Mouse (Mus musculus): Measurements from ENCODE around the gene Fbxl3. TPM values are rescaled to one million over a fixed set of nuclear protein-coding genes. Genes with fewer than 3 reads are reported as not detected.

Gene Fbxl3
- polyA plus RNA-seq, 1 experiment = 78.8 TPM

DNA sequence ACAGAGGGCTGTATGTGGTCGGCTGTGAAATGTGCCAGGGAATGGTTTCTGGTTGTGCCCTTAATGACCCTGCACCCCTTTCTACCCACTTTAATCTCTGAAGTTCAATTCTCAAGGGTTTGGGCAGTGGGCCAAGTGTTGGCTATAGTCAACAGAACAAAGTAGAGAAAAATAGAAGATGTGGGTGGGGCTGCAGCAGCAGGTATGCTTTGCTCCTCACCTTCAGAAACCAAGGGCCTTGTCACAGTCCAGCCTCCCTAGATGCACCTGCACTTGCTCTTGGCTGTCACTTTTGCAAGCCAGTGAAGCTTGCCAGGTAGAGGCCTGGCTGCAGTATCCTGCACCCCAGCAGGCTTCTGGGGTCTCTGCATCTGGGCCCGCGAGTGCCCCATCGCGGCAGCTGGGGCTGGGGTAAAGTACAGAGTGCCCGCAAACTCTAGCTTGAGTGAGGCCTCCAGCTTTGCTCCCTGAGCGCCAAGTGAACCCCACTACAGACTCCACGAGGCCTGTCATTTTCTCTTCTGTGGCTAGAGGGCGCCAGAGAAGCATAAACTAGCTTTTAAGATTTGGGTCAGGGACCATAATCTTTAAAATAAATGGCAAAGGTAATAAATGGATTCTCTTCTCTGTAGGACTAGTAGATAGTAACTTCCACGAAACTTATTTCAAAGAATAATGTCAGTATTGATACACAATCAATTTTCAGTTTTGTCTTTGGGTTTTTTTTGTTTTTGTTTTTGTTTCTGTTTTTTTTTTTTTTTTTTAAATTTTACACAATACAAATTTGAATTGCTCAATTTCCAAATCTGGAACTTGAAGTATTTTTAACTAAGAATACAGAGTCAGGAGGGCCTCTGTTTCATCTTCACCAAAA lies 33.8 kb downstream of the Fbxl3 start:
- peak; percentile 73 for DNase-seq (ENCODE audit: low read depth)
- TF ChIP-seq CTCF (IDR thresholded peaks at IDR 0.05; ENCODE audit: borderline replicate concordance, extremely low read depth, insufficient read depth, insufficient read length) (peak; percentile 76), POLR2A (IDR thresholded peaks at IDR 0.05; ENCODE audit: borderline replicate concordance, extremely low read depth, insufficient read depth, insufficient read length, poor library complexity, severe bottlenecking) (no peak)

DNA sequence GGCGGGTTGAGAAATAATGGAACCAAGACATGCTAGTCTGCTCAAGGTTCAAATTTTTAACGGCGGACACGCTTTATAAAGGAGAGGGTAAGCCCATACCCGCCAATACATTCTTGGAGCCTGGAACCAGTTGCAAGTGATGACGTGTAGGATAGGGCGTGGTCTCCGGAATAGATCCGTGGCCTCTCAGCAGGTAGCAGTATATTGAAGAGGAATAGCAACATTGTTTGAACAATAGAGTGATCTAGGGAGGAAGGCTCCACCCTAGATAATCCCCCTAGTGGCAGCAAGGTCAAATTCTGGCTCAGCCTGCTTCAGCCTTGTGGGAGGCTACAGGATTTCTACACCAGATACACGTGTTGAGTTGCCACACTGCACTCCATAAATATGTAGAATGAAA lies 39.9 kb downstream of the Fbxl3 start:
- TF ChIP-seq POLR2A (IDR thresholded peaks at IDR 0.05; ENCODE audit: borderline replicate concordance, extremely low read depth, insufficient read depth, insufficient read length, poor library complexity, severe bottlenecking) (no peak), CTCF (IDR thresholded peaks at IDR 0.05; ENCODE audit: borderline replicate concordance, extremely low read depth, insufficient read depth, insufficient read length) (no peak)
- no peak for DNase-seq (ENCODE audit: low read depth)

DNA sequence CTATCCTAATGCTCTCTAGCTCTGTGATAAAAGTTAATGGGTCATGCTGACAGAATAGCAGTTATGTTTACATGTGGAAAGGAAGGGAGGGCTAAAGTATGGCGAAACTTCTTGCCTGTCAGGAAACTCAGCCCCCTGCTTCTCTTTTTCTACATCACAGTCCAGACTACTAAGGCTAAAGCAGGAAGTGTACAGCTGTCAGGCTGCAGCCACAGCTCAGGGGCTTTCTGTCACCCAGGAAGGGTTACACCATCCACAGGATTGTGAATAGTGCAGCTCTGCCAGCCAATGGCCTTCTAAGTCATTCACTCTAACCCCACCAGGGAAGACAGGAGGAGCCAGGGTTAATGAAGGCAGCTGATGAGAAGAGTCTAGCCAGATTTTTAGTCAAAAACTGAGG lies 40.4 kb downstream of the Fbxl3 start:
- DNase-seq (ENCODE audit: low read depth) = no peak
- no peak for TF ChIP-seq CTCF (IDR thresholded peaks at IDR 0.05; ENCODE audit: borderline replicate concordance, extremely low read depth, insufficient read depth, insufficient read length)
- TF ChIP-seq POLR2A (IDR thresholded peaks at IDR 0.05; ENCODE audit: borderline replicate concordance, extremely low read depth, insufficient read depth, insufficient read length, poor library complexity, severe bottlenecking) = no peak

DNA sequence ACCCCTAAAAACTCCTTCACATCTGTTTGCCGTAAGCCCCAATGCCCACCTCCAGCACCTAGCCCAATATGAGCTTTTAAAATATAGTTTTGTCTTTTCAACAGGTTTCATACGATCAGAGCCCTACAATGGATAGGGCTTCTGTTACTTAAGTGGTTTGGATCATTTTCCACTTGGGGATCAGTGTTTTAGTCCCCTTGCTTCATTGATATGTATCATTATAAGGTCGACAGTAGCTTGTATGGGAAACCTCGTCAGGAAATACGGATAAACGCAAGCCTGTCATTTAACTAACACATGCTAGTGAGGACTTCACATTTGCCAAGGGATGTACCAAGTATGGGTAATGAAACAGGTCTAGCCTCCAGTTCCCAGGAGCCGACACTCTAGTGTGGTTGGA lies 42.8 kb downstream of the Fbxl3 start:
- no peak for TF ChIP-seq POLR2A (IDR thresholded peaks at IDR 0.05; ENCODE audit: borderline replicate concordance, extremely low read depth, insufficient read depth, insufficient read length, poor library complexity, severe bottlenecking)
- TF ChIP-seq CTCF (IDR thresholded peaks at IDR 0.05; ENCODE audit: borderline replicate concordance, extremely low read depth, insufficient read depth, insufficient read length) = no peak
- no peak for DNase-seq (ENCODE audit: low read depth)

DNA sequence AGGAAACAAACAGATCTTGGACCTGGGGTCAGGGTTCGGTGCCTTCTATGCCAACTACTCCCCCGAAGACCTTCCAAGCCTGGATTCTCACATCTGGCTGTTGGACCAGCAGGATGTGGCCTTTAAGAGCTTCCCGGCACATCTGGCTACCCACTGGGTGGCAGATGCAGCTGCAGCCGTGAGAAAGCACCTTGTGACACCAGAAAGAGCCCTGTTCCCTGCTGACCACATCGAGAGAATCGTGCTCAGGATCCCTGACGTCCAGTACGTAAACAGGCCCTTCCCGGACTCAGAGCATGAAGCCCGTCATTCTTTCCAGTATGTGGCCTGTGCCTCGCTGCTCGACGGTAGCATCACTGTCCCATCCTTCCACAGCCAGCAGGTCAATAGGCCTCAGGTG lies 44.6 kb downstream of the Fbxl3 start:
- no peak for DNase-seq (ENCODE audit: low read depth)
- no peak for TF ChIP-seq CTCF (IDR thresholded peaks at IDR 0.05; ENCODE audit: borderline replicate concordance, extremely low read depth, insufficient read depth, insufficient read length)
- TF ChIP-seq POLR2A (IDR thresholded peaks at IDR 0.05; ENCODE audit: borderline replicate concordance, extremely low read depth, insufficient read depth, insufficient read length, poor library complexity, severe bottlenecking) = no peak

DNA sequence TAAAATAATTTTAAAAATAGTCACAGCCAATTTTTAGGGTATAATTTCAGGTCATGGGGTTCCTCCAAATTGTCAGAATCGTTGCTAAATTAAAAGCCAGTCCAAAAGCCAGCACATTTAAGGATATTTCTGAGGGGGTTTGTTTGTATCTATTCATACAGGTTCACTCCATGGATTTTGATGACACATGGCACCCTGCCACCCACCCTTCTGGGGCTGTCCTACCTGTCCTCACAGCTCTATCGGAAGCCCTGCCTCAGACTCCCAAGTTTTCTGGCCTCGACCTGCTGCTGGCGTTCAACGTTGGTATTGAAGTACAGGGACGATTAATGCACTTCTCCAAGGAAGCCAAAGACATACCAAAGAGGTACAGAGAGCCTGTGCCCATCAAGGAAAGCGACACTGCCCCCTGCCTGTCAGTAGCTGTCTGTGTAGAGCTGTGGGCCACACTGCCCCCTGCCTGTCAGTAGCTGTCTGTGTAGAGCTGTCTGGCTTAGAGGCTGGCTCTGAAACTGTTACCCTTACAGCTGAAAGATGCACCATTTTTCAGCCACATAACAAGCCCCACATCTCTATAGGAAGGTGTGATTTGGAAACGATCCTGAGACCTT lies 48.1 kb downstream of the Fbxl3 start:
- TF ChIP-seq POLR2A (IDR thresholded peaks at IDR 0.05; ENCODE audit: borderline replicate concordance, extremely low read depth, insufficient read depth, insufficient read length, poor library complexity, severe bottlenecking) (no peak), CTCF (IDR thresholded peaks at IDR 0.05; ENCODE audit: borderline replicate concordance, extremely low read depth, insufficient read depth, insufficient read length) (peak; percentile 87)
- DNase-seq (ENCODE audit: low read depth) = peak; percentile 78

DNA sequence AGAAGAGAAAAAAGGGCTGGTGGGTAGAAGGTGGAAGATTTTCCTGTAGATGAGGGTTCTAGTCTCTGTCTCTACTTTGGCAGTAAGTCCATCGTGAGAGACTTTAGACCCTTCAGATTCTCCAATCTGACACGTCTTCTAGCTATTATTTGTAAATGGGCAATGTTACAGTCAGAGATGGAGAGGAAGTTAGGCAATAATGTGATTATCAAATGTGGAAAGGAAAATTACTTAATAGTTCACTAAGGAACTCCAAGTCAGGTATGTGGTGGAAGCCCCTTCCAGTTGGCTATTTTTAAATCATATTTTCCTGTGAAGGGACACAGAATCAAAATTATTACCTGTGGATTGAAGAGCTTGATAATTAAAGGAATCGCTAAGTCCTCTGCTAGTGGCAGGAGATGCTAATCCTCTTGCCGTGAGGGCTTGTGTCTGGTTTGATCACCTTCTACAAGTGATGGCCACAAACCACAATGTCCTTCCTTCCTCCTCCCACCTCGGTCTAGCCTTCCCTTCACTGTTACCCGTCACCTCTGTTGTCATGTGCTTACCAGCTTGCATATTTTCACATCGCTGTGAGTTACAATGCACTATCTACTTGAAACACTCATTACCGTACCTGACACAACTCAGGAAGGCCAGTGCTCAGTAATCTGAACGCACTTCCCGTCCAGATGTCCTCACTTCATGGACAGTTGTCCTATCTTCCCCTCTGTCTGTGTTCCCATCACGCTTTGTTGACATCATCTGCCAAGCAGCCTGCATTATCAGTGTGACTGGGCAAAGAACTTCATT lies 50.9 kb downstream of the Fbxl3 start:
- DNase-seq (ENCODE audit: low read depth) = no peak
- TF ChIP-seq POLR2A (IDR thresholded peaks at IDR 0.05; ENCODE audit: borderline replicate concordance, extremely low read depth, insufficient read depth, insufficient read length, poor library complexity, severe bottlenecking) = no peak
- TF ChIP-seq CTCF (IDR thresholded peaks at IDR 0.05; ENCODE audit: borderline replicate concordance, extremely low read depth, insufficient read depth, insufficient read length) = no peak

DNA sequence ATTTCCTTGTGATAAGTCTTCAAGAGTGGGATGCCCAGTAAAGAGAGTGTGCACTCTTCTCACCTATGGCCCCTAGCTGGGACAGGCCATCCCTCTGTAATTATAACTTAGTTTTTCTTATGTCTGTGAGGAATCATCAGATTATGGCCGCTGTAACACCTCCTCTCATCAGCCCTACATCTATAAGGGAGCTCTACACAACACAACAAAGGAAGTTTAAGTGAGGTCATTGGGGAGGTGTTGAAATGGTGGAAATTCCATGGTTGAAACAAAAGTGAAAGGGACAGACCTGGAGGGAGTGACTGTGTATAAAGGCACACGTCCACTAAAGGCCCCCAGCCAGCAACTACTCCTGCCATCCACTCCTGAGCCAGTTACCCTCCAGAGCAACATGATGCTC lies 52.7 kb downstream of the Fbxl3 start, which contains the start of gene Acod1:
Gene Acod1 (plus strand): TSS at position 301 of the 400 bp plus-strand sequence.
- TF ChIP-seq POLR2A (IDR thresholded peaks at IDR 0.05; ENCODE audit: borderline replicate concordance, extremely low read depth, insufficient read depth, insufficient read length, poor library complexity, severe bottlenecking) = no peak
- DNase-seq (ENCODE audit: low read depth) = no peak

DNA sequence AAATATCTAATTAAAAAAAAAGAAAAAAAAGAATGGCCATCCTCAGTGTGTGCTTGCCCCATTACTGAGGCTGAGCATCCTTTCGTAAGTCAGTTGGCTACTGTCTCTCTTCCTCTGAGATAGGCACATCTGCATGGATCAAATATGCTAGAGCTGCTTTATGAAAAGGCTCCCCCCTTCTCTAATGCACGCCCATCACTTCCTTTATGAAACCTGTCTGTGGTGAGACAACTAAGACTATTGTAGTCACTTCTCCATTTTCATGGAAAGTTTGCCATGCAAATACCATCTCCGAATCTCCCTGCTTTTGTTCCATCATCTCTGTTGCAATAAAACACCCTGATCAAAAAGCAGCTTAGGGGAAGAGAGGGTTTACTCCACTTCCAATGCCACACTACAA lies 62.4 kb downstream of the Fbxl3 start:
- TF ChIP-seq CTCF (IDR thresholded peaks at IDR 0.05; ENCODE audit: borderline replicate concordance, extremely low read depth, insufficient read depth, insufficient read length) (no peak), POLR2A (IDR thresholded peaks at IDR 0.05; ENCODE audit: borderline replicate concordance, extremely low read depth, insufficient read depth, insufficient read length, poor library complexity, severe bottlenecking) (no peak)
- no peak for DNase-seq (ENCODE audit: low read depth)

DNA sequence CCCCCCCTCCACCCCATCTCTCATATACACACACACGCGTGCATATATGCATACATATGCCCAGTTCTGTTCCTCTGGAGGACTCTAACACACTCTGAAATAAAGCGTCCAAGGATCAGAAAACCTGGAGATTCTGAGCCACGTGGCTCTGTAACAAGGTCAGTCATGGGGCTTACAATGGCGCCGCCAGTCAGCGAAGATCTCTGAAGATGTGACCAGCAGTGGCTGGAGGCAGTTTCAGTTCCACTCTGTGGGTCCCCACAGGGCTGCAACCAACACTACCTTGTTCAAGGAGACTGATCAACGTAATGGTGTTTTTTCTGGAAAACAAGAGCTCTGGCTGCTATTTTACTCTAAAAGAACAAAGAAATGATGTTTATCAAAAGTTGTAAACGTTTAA lies 65.3 kb downstream of the Fbxl3 start:
- DNase-seq (ENCODE audit: low read depth) = no peak
- TF ChIP-seq POLR2A (IDR thresholded peaks at IDR 0.05; ENCODE audit: borderline replicate concordance, extremely low read depth, insufficient read depth, insufficient read length, poor library complexity, severe bottlenecking) (no peak), CTCF (IDR thresholded peaks at IDR 0.05; ENCODE audit: borderline replicate concordance, extremely low read depth, insufficient read depth, insufficient read length) (no peak)

DNA sequence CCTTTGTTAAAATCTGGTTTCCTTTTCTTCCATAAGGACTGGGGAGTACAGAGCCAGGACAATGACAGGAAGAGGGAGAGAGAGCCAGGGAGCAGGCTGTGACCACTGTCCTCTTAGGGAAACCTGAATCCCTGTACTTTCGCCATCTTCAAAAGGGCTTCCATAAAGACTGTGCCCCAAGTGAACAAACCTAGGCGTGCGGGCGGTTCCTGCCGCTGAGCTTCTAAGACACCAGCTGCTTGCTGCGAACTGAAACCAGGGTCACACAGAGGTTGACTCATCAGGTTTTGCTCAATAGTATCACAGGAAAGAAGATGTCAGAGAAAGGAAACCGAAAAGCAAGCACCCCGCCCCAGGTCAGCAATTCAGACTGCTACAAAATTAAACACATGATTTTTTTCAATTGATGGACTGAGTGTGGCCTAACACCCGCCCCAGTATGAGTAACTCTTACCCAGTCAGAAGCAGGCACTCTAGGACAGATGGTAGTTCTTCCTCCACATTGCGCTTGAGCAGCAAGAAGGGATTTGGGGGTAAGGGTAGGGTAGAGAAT lies 66.0 kb downstream of the Fbxl3 start:
- no peak for DNase-seq (ENCODE audit: low read depth)
- TF ChIP-seq POLR2A (IDR thresholded peaks at IDR 0.05; ENCODE audit: borderline replicate concordance, extremely low read depth, insufficient read depth, insufficient read length, poor library complexity, severe bottlenecking) (no peak), CTCF (IDR thresholded peaks at IDR 0.05; ENCODE audit: borderline replicate concordance, extremely low read depth, insufficient read depth, insufficient read length) (no peak)

Other genes starting within 250 kb of the Fbxl3 start
- 23.1 and 39.3 TPM in 2 replicates for gene Kctd12, start 116.9 kb downstream of the Fbxl3 start, polyA plus RNA-seq (2012; rRNA removed)
- gene Acod1, start 52.6 kb downstream of the Fbxl3 start, polyA plus RNA-seq (2012; rRNA removed) = 0.03 TPM in 1 of 2 replicates, not detected in the other
- 8.6 and 9.7 TPM in 2 replicates for gene Cln5, start 29.4 kb downstream of the Fbxl3 start, polyA plus RNA-seq (2012; rRNA removed)
- gene Mycbp2, start 247.2 kb upstream of the Fbxl3 start, polyA plus RNA-seq (2012; rRNA removed) = 100 and 132 TPM in 2 replicates